Mouse (Mus musculus) right cerebral cortex, adult 18-20 months (tissue): ENCODE measurements at regions not wholly inside any gene's neighbourhood (a gene's known extent, or its start where the extent isn't known, plus 50 kb on each side); places are given as distances from the start of the nearest gene placed in this dataset.
A peak's percentile ranks its signal among the peaks of the same experiment; 100 is the strongest.

Experiments
- DNase-seq: peaks from one replicate; pipeline ENCODE4 v3.0.0; 2022; ENCODE audit warnings: mixed read lengths

- no peak for DNase-seq
These were observed 130.6 kb upstream of the Nfe2l3 start for GRCm38 (mm10) chr6:51301831-51302230.

GRCm38 (mm10) chr6:51302240-51302639 lies 130.2 kb upstream of the Nfe2l3 start:
- no peak for DNase-seq

GRCm38 (mm10) chr6:51318341-51318740 lies 114.1 kb upstream of the Nfe2l3 start:
- no peak for DNase-seq

GRCm38 (mm10) chr6:51320019-51320418 lies 112.5 kb upstream of the Nfe2l3 start:
- no peak for DNase-seq

- DNase-seq = no peak
These were observed 111.6 kb upstream of the Nfe2l3 start for GRCm38 (mm10) chr6:51320676-51321419.

- DNase-seq = no peak
These were observed 106.2 kb upstream of the Nfe2l3 start for GRCm38 (mm10) chr6:51326103-51326829.

GRCm38 (mm10) chr6:51329070-51329995 lies 103.1 kb upstream of the Nfe2l3 start:
- no peak for DNase-seq

GRCm38 (mm10) chr6:51330069-51330706 lies 102.3 kb upstream of the Nfe2l3 start:
- no peak for DNase-seq

- no peak for DNase-seq
These were observed 99.6 kb upstream of the Nfe2l3 start for GRCm38 (mm10) chr6:51332841-51333240.

- DNase-seq = no peak
These were observed 98.6 kb upstream of the Nfe2l3 start for GRCm38 (mm10) chr6:51333722-51334360.

GRCm38 (mm10) chr6:51335314-51335713 lies 97.2 kb upstream of the Nfe2l3 start:
- DNase-seq = no peak

GRCm38 (mm10) chr6:51339301-51339700 lies 93.2 kb upstream of the Nfe2l3 start:
- DNase-seq = no peak

- DNase-seq = no peak
These were observed 84.7 kb upstream of the Nfe2l3 start for GRCm38 (mm10) chr6:51347721-51348120.

- no peak for DNase-seq
These were observed 82.7 kb upstream of the Nfe2l3 start for GRCm38 (mm10) chr6:51349771-51350170.

GRCm38 (mm10) chr6:51355041-51355440 lies 77.4 kb upstream of the Nfe2l3 start:
- no peak for DNase-seq

GRCm38 (mm10) chr6:51361611-51362180 lies 70.8 kb upstream of the Nfe2l3 start:
- no peak for DNase-seq

- peak; percentile 75 for DNase-seq
These were observed 69.8 kb upstream of the Nfe2l3 start for GRCm38 (mm10) chr6:51362475-51363226.

GRCm38 (mm10) chr6:51364776-51365175 lies 67.7 kb upstream of the Nfe2l3 start:
- no peak for DNase-seq

- DNase-seq = no peak
These were observed 62.7 kb upstream of the Nfe2l3 start for GRCm38 (mm10) chr6:51369771-51370170.

- DNase-seq = no peak
These were observed 60.1 kb upstream of the Nfe2l3 start for GRCm38 (mm10) chr6:51372357-51372756.

GRCm38 (mm10) chr6:51378436-51378835 lies 54.0 kb upstream of the Nfe2l3 start:
- no peak for DNase-seq
